Mouse (Mus musculus): Measurements from ENCODE around the gene Rhpn2. TPM values are rescaled to one million over a fixed set of nuclear protein-coding genes. Genes with fewer than 3 reads are reported as not detected.

The Rhpn2 gene
- polyA plus RNA-seq, 1 experiment from 2014 or later = 2.8 TPM

- no peak overlapping the region for H3K9ac ChIP-seq
- peaks cover 4% of the 10 kb centered on the region for H3K4me1 ChIP-seq
- no peak overlapping the region for H3K4me2 ChIP-seq
- H3K4me3 ChIP-seq = no peak overlapping the region
- WGBS = 58% methylated on average over 9 of the region's 9 CpGs
- peaks cover 41% of the 10 kb centered on the region for H3K36me3 ChIP-seq
- no peak overlapping the region for H3K27ac ChIP-seq
- no peak for ATAC-seq (ENCODE audit: insufficient number of reproducible peaks, low FRiP score, low TSS enrichment, low read depth)
- H3K27me3 ChIP-seq = no peaks in the 10 kb centered on the region
- H3K9me3 ChIP-seq = no peaks in the 10 kb centered on the region
Observed at GRCm38 (mm10) chr7:35415801-35416653, 82.1 kb downstream of the Rhpn2 start.

GRCm38 (mm10) chr7:35416654-35416948 lies 82.6 kb downstream of the Rhpn2 start:
- ATAC-seq (ENCODE audit: insufficient number of reproducible peaks, low FRiP score, low TSS enrichment, low read depth) = no peak
- 71% methylated on average over 5 of the region's 5 CpGs for WGBS
- Histone ChIP-seq H3K4me3 (no peak overlapping the region), H3K9me3 (no peaks in the 10 kb centered on the region), H3K27me3 (no peaks in the 10 kb centered on the region), H3K27ac (no peak overlapping the region), H3K4me1 (peaks cover 4% of the 10 kb centered on the region), H3K4me2 (no peak overlapping the region), H3K36me3 (peaks cover 43% of the 10 kb centered on the region), H3K9ac (no peak overlapping the region)

- peaks cover 59% of the 10 kb centered on the region for H3K36me3 ChIP-seq
- H3K9me3 ChIP-seq = no peaks in the 10 kb centered on the region
- no peak overlapping the region for H3K4me3 ChIP-seq
- H3K4me2 ChIP-seq = no peak overlapping the region
- no peak overlapping the region for H3K9ac ChIP-seq
- ATAC-seq (ENCODE audit: insufficient number of reproducible peaks, low FRiP score, low TSS enrichment, low read depth) = no peak
- 87% methylated on average over 10 of the region's 10 CpGs for WGBS
- no peaks in the 10 kb centered on the region for H3K27me3 ChIP-seq
- H3K27ac ChIP-seq = no peak overlapping the region
- H3K4me1 ChIP-seq = no peaks in the 10 kb centered on the region
Observed at GRCm38 (mm10) chr7:35423071-35423470, 89.1 kb downstream of the Rhpn2 start.

GRCm38 (mm10) chr7:35428146-35428545 lies 94.2 kb downstream of the Rhpn2 start:
- H3K4me2 ChIP-seq = no peak overlapping the region
- no peaks in the 10 kb centered on the region for H3K4me1 ChIP-seq
- peaks cover 70% of the 10 kb centered on the region for H3K36me3 ChIP-seq
- ATAC-seq (ENCODE audit: insufficient number of reproducible peaks, low FRiP score, low TSS enrichment, low read depth) = no peak
- H3K27me3 ChIP-seq = no peaks in the 10 kb centered on the region
- H3K9ac ChIP-seq = no peak overlapping the region
- no peak overlapping the region for H3K27ac ChIP-seq
- no peak overlapping the region for H3K4me3 ChIP-seq
- no peaks in the 10 kb centered on the region for H3K9me3 ChIP-seq
- 93% methylated on average over 10 of the region's 10 CpGs for WGBS

DNA sequence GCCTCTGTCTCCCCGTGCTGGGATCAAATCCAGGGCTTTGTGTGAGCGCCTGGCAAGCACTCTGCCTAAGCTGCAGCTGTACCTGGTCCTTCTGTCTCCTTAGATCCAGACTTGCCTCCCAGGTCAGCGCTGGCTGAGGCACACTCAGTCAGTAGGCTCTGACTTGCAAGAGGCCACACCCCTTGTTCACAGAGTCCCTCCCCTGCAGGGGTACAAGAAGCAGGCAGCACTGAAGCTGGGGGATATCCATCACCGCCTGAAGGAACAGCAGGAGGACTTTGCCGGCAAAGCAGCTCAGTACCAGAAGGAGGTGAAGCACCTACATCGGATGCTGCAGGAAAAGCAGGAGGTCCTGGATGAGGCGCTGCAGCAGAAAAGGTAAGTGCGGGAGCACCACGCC lies 101.3 kb downstream of the Rhpn2 start:
- H3K9ac ChIP-seq = no peak overlapping the region
- H3K4me1 ChIP-seq = no peaks in the 10 kb centered on the region
- H3K4me3 ChIP-seq = no peak overlapping the region
- H3K27me3 ChIP-seq = no peaks in the 10 kb centered on the region
- H3K9me3 ChIP-seq = no peaks in the 10 kb centered on the region
- WGBS = 82% methylated on average over 9 of the region's 9 CpGs
- ATAC-seq (ENCODE audit: insufficient number of reproducible peaks, low FRiP score, low TSS enrichment, low read depth) = 0 out of 2 replicates have a peak, but pooled peaks have one; percentile 19
- H3K27ac ChIP-seq = no peak overlapping the region
- H3K4me2 ChIP-seq = no peak overlapping the region
- H3K36me3 ChIP-seq = peaks cover 83% of the 10 kb centered on the region

Other genes starting within 250 kb of the Rhpn2 start
- gene Cebpa, start 214.9 kb upstream of the Rhpn2 start, polyA plus RNA-seq (2015; fragmentation: Nextera tagmentation; extraction: Ambion mirVana) = 13.6 and 16.5 TPM in 2 replicates
- gene Slc7a10, start 147.8 kb upstream of the Rhpn2 start, polyA plus RNA-seq (2015; fragmentation: Nextera tagmentation; extraction: Ambion mirVana) = 6.7 and 8.6 TPM in 2 replicates
- gene Lrp3, start 118.7 kb upstream of the Rhpn2 start, polyA plus RNA-seq (2015; fragmentation: Nextera tagmentation; extraction: Ambion mirVana) = 8.3 and 8.8 TPM in 2 replicates
- gene Gpatch1, start 15.7 kb upstream of the Rhpn2 start, polyA plus RNA-seq (2015; fragmentation: Nextera tagmentation; extraction: Ambion mirVana) = 14.8 and 16.1 TPM in 2 replicates
- 15.6 and 16.0 TPM in 2 replicates for gene Faap24, start 62.7 kb downstream of the Rhpn2 start, polyA plus RNA-seq (2015; fragmentation: Nextera tagmentation; extraction: Ambion mirVana)
- 34.6 and 34.9 TPM in 2 replicates for gene Cep89, start 62.9 kb downstream of the Rhpn2 start, polyA plus RNA-seq (2015; fragmentation: Nextera tagmentation; extraction: Ambion mirVana)
- 0.08 TPM in 1 of 2 replicates, not detected in the other for gene Slc7a9, start 114.6 kb downstream of the Rhpn2 start, polyA plus RNA-seq (2015; fragmentation: Nextera tagmentation; extraction: Ambion mirVana)
- 0.19 and 0.36 TPM in 2 replicates for gene Tdrd12, start 203.6 kb downstream of the Rhpn2 start, polyA plus RNA-seq (2015; fragmentation: Nextera tagmentation; extraction: Ambion mirVana)
- 47.5 and 49.3 TPM in 2 replicates for gene Nudt19, start 222.1 kb downstream of the Rhpn2 start, polyA plus RNA-seq (2015; fragmentation: Nextera tagmentation; extraction: Ambion mirVana)